In genomic region chr6:120483211-120483626, GRCm38 (mm10) we compare ENCODE assay signal across 9 mouse cellular contexts. TPM values are rescaled to one million over a fixed set of nuclear protein-coding genes. Genes with fewer than 3 reads are reported as not detected.
DNase-seq lines count a peak whose midpoint lies in the region; ATAC-seq and TF ChIP-seq lines count a peak whose summit lies in the region.
"Had no signal": no experiment of that assay in that cellular context is flagged by ENCODE, and none has a peak within 500 bp of the region (broad histone marks: within the 10 kb centered on the region; RNA-seq: fewer than 3 reads in every experiment).

No protein-coding gene starts in this region.

- H3K4me1 ChIP-seq in hindbrain, embryonic 11.5 days (replicated peaks; ENCODE audit: control insufficient read depth, insufficient read depth, low read length), result no peaks in the 10 kb centered on the region
- peaks cover 10% of the 10 kb centered on the region; the same call in 1 of the 2 replicates for H3K4me1 ChIP-seq in hindbrain, embryonic 13.5 days (replicated peaks)
- peaks cover 22% of the 10 kb centered on the region for H3K4me1 ChIP-seq in G1E (ENCODE audit: insufficient read depth, low read depth, low read length)
- peaks cover 7% of the 10 kb centered on the region for H3K4me1 ChIP-seq in cortical plate, adult 2 months (ENCODE audit: control insufficient read depth, insufficient read depth, low read length)
- no peaks in the 10 kb centered on the region for H3K4me1 ChIP-seq in intestine, embryonic 16.5 days (ENCODE audit: control insufficient read depth, insufficient read depth, low read length)
- H3K4me1 ChIP-seq in liver, adult 2 months (ENCODE audit: control insufficient read depth, insufficient read depth, low read length), result 0 out of 2 replicates have a peak, but pooled peaks cover 2% of the 10 kb centered on the region
- H3K4me1 ChIP-seq: hindbrain, embryonic 15.5 days had no signal

- H3K9me3 ChIP-seq in hindbrain, embryonic 11.5 days (ENCODE audit: control insufficient read depth, low read length), result no peaks in the 10 kb centered on the region
- no peaks in the 10 kb centered on the region for H3K9me3 ChIP-seq in hindbrain, embryonic 13.5 days
- H3K9me3 ChIP-seq in G1E (replicated peaks), result no peaks in the 10 kb centered on the region
- H3K9me3 ChIP-seq in intestine, embryonic 16.5 days (ENCODE audit: control insufficient read depth, low read length), result no peaks in the 10 kb centered on the region
- H3K9me3 ChIP-seq: hindbrain, embryonic 15.5 days had no signal

- H3K27me3 ChIP-seq in hindbrain, embryonic 11.5 days (ENCODE audit: control insufficient read depth, insufficient read depth, low read length), result no peaks in the 10 kb centered on the region
- no peaks in the 10 kb centered on the region for H3K27me3 ChIP-seq in hindbrain, embryonic 13.5 days
- H3K27me3 ChIP-seq in G1E (ENCODE audit: insufficient read depth, low read length), result no peaks in the 10 kb centered on the region; the same call in 1 of the 2 replicates
- H3K27me3 ChIP-seq in intestine, embryonic 16.5 days (replicated peaks; ENCODE audit: control insufficient read depth, insufficient read depth, low read length), result no peaks in the 10 kb centered on the region
- no peaks in the 10 kb centered on the region for H3K27me3 ChIP-seq in liver, adult 2 months (ENCODE audit: control insufficient read depth, insufficient read depth, low read length)
- H3K27me3 ChIP-seq: hindbrain, embryonic 15.5 days had no signal

- WGBS in hindbrain, embryonic 11.5 days, result 43% methylated on average over 8 of the region's 8 CpGs
- WGBS in hindbrain, embryonic 13.5 days, result 36% methylated on average over 8 of the region's 8 CpGs
- WGBS in intestine, embryonic 16.5 days, result 31% methylated on average over 8 of the region's 8 CpGs
- 42% methylated on average over 8 of the region's 8 CpGs for WGBS in liver, adult 2 months

- H3K27ac ChIP-seq in hindbrain, embryonic 11.5 days (ENCODE audit: low read depth, low read length), result no peak overlapping the region
- H3K27ac ChIP-seq in hindbrain, embryonic 13.5 days, result no peak overlapping the region
- H3K27ac ChIP-seq in cortical plate, adult 2 months (ENCODE audit: insufficient read depth, low read length), result no peak overlapping the region
- H3K27ac ChIP-seq in intestine, embryonic 16.5 days (ENCODE audit: low read length), result no peak overlapping the region
- H3K27ac ChIP-seq in liver, adult 2 months (replicated peaks; ENCODE audit: insufficient read depth, low read depth, low read length), result no peak overlapping the region
- H3K27ac ChIP-seq: hindbrain, embryonic 15.5 days had no signal

- no peaks in the 10 kb centered on the region for H3K79me2 ChIP-seq in liver, adult 2 months (ENCODE audit: control insufficient read depth, insufficient read depth, low read length)

- H3K4me3 ChIP-seq in hindbrain, embryonic 11.5 days (ENCODE audit: low read depth, low read length), result no peak overlapping the region
- H3K4me3 ChIP-seq in hindbrain, embryonic 13.5 days, result no peak overlapping the region
- no peak overlapping the region for H3K4me3 ChIP-seq in G1E (ENCODE audit: low read depth, low read length)
- no peak overlapping the region for H3K4me3 ChIP-seq in cortical plate, adult 2 months (ENCODE audit: insufficient read depth, low read length)
- H3K4me3 ChIP-seq in intestine, embryonic 16.5 days (ENCODE audit: low read length), result no peak overlapping the region
- H3K4me3 ChIP-seq in liver, adult 2 months (ENCODE audit: insufficient read depth, low read depth, low read length), result no peak overlapping the region
- H3K4me3 ChIP-seq: hindbrain, embryonic 15.5 days had no signal

- TF ChIP-seq POLR2A in cortical plate, adult 2 months (IDR thresholded peaks at IDR 0.05; ENCODE audit: extremely low read depth, insufficient read depth, low read length), result no peak
- no peak for TF ChIP-seq POLR2A in liver, adult 2 months (IDR thresholded peaks at IDR 0.05; ENCODE audit: extremely low read depth, insufficient read depth, low read length)

- H3K36me3 ChIP-seq in hindbrain, embryonic 11.5 days (ENCODE audit: control insufficient read depth, insufficient read depth, low read length), result 0 out of 2 replicates have a peak, but pooled peaks cover 4% of the 10 kb centered on the region
- H3K36me3 ChIP-seq in hindbrain, embryonic 13.5 days, result peaks cover 35% of the 10 kb centered on the region
- peaks cover 58% of the 10 kb centered on the region for H3K36me3 ChIP-seq in G1E (replicated peaks)
- H3K36me3 ChIP-seq in intestine, embryonic 16.5 days (ENCODE audit: control insufficient read depth, insufficient read depth, low read length), result no peaks in the 10 kb centered on the region
- peaks cover 5% of the 10 kb centered on the region; the same call in 1 of the 2 replicates for H3K36me3 ChIP-seq in liver, adult 2 months (ENCODE audit: control insufficient read depth, insufficient read depth, low read length)
- H3K36me3 ChIP-seq: hindbrain, embryonic 15.5 days had no signal

- 0 out of 2 replicates have a peak, but pooled peaks have one; percentile 19 for ATAC-seq in hindbrain, embryonic 11.5 days (ENCODE audit: low FRiP score)
- no peak for ATAC-seq in hindbrain, embryonic 13.5 days (ENCODE audit: low FRiP score)
- 0 out of 2 replicates have a peak, but pooled peaks have one; percentile 50 for ATAC-seq in G1E (ENCODE audit: extremely low read depth, insufficient number of reproducible peaks, low FRiP score, poor library complexity, severe bottlenecking)
- ATAC-seq in intestine, embryonic 16.5 days, result peak; percentile 46; the same call in 1 of the 2 replicates

- H3K9ac ChIP-seq in hindbrain, embryonic 11.5 days (ENCODE audit: low read depth, low read length), result no peak overlapping the region
- no peak overlapping the region for H3K9ac ChIP-seq in hindbrain, embryonic 13.5 days
- H3K9ac ChIP-seq in intestine, embryonic 16.5 days (ENCODE audit: low read depth, low read length), result no peak overlapping the region
- H3K9ac ChIP-seq in liver, adult 2 months (ENCODE audit: low read depth, low read length), result no peak overlapping the region
- H3K9ac ChIP-seq: hindbrain, embryonic 15.5 days had no signal

- no peak for TF ChIP-seq CTCF in G1E (IDR thresholded peaks at IDR 0.05; ENCODE audit: low read depth, low read length)
- TF ChIP-seq CTCF in cortical plate, adult 2 months (IDR thresholded peaks at IDR 0.05; ENCODE audit: extremely low read depth, insufficient read depth, low read length), result peak; percentile 38; the same call in 1 of the 2 replicates
- TF ChIP-seq CTCF in liver, adult 2 months (IDR thresholded peaks at IDR 0.05; ENCODE audit: low read depth, low read length), result peak; percentile 73

- H3K4me2 ChIP-seq in hindbrain, embryonic 11.5 days (replicated peaks; ENCODE audit: low read depth, low read length), result no peak overlapping the region
- H3K4me2 ChIP-seq in hindbrain, embryonic 13.5 days, result no peak overlapping the region
- no peak overlapping the region for H3K4me2 ChIP-seq in intestine, embryonic 16.5 days (ENCODE audit: low read depth, low read length)
- H3K4me2 ChIP-seq: hindbrain, embryonic 15.5 days had no signal

- peak; percentile 45 for DNase-seq in hindbrain, embryonic 11.5 days (ENCODE audit: low spot score)
- DNase-seq in G1E (ENCODE audit: low spot score), result no peak
- DNase-seq in liver, adult 2 months (ENCODE audit: extremely low read depth, low read depth, low spot score), result peak; percentile 25
- peak; percentile 90 for DNase-seq in right cerebral cortex, adult 18-20 months
- no peak for DNase-seq in ovary, postnatal 14 days (ENCODE audit: low spot score)

RNA-seq across cellular contexts. Expression of gene Tmem121b, which starts 10.4 kb away (rescaled TPM):
- 1.0 and 1.8 TPM in 2 replicates for polyA plus RNA-seq in hindbrain, embryonic 11.5 days (2014; fragmentation: Nextera tagmentation; extraction: Ambion mirVana)
- polyA plus RNA-seq in hindbrain, embryonic 13.5 days (2015; fragmentation: Nextera tagmentation; extraction: Ambion mirVana), result 3.5 and 3.9 TPM in 2 replicates
- not detected in 2 replicates for total RNA-seq in G1E (2014; fragmentation: Nextera tagmentation)
- 0.05 and 0.06 TPM in 2 replicates for total RNA-seq in G1E (2017)
- not detected in 2 replicates for polyA plus RNA-seq in G1E (2012)
- polyA plus RNA-seq in cortical plate, adult 2 months (2012; rRNA removed), result 39.3 and 40.5 TPM in 2 replicates
- polyA plus RNA-seq in intestine, embryonic 16.5 days (2015; fragmentation: Nextera tagmentation; extraction: Ambion mirVana), result 0.06 TPM in 2 replicates
- under 0.01 TPM in 1 of 2 replicates, not detected in the other for total RNA-seq in liver, adult 2 months (2014; rRNA removed)
- polyA plus RNA-seq in liver, adult 2 months (2012; rRNA removed), result not detected in 2 replicates

RNA-seq across cellular contexts. Expression of gene Il17ra, which starts 20.2 kb away (rescaled TPM):
- polyA plus RNA-seq in hindbrain, embryonic 11.5 days (2014; fragmentation: Nextera tagmentation; extraction: Ambion mirVana), result 2.8 and 5.4 TPM in 2 replicates
- polyA plus RNA-seq in hindbrain, embryonic 13.5 days (2015; fragmentation: Nextera tagmentation; extraction: Ambion mirVana), result 8.9 and 9.8 TPM in 2 replicates
- 4.4 and 7.1 TPM in 2 replicates for total RNA-seq in G1E (2014; fragmentation: Nextera tagmentation)
- total RNA-seq in G1E (2017), result 6.0 and 6.3 TPM in 2 replicates
- polyA plus RNA-seq in G1E (2012), result 10.3 and 10.7 TPM in 2 replicates
- polyA plus RNA-seq in cortical plate, adult 2 months (2012; rRNA removed), result 16.6 and 17.9 TPM in 2 replicates
- 6.8 and 6.9 TPM in 2 replicates for polyA plus RNA-seq in intestine, embryonic 16.5 days (2015; fragmentation: Nextera tagmentation; extraction: Ambion mirVana)
- 3.6 and 6.5 TPM in 2 replicates for total RNA-seq in liver, adult 2 months (2014; rRNA removed)
- polyA plus RNA-seq in liver, adult 2 months (2012; rRNA removed), result 13.2 and 20.7 TPM in 2 replicates

RNA-seq across cellular contexts. Expression of gene Hdhd5, which starts 47.9 kb away (rescaled TPM):
- 12.9 and 13.8 TPM in 2 replicates for polyA plus RNA-seq in hindbrain, embryonic 11.5 days (2014; fragmentation: Nextera tagmentation; extraction: Ambion mirVana)
- polyA plus RNA-seq in hindbrain, embryonic 13.5 days (2015; fragmentation: Nextera tagmentation; extraction: Ambion mirVana), result 13.2 and 15.1 TPM in 2 replicates
- total RNA-seq in G1E (2014; fragmentation: Nextera tagmentation) (10.0 and 11.9 TPM in 2 replicates), G1E (2017) (12.8 and 15.5 TPM in 2 replicates)
- polyA plus RNA-seq in G1E (2012), result 10.2 and 10.5 TPM in 2 replicates
- 45.6 and 46.9 TPM in 2 replicates for polyA plus RNA-seq in cortical plate, adult 2 months (2012; rRNA removed)
- polyA plus RNA-seq in intestine, embryonic 16.5 days (2015; fragmentation: Nextera tagmentation; extraction: Ambion mirVana), result 14.0 and 15.8 TPM in 2 replicates
- total RNA-seq in liver, adult 2 months (2014; rRNA removed), result 21.1 and 22.3 TPM in 2 replicates
- 32.6 and 36.7 TPM in 2 replicates for polyA plus RNA-seq in liver, adult 2 months (2012; rRNA removed)

Comparison
In these comparisons a context has a peak if more than half of its experiments do, and no peak if none do; other contexts are left out.
1. DNase-seq: peak in hindbrain, embryonic 11.5 days (single experiment), liver, adult 2 months (single experiment) and right cerebral cortex, adult 18-20 months (single experiment); none in G1E (single experiment) and ovary, postnatal 14 days (single experiment).